Mouse (Mus musculus): ENCODE measurements around the gene Rabl3.

DNA sequence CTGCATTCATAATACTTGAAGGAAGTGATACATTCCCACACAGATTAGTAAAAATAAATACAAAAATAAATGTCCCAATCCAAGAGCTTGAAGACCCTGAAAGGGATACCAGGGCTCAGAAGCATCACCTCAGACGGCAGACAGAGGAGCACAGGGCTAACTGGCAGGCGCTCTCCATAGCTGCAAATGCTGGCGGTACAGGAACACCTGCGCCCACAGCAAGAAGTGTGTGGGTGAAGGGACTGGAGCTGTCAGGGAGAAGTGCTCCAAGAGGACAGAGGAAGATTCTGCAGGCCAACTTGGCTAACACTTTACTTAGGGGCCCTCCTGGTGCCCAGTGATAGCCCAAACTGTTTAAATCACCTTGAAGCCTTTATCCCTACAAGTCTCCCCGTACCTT lies 72.3 kb downstream of the Rabl3 start:
- no peak for TF ChIP-seq CTCF (IDR thresholded peaks at IDR 0.05; ENCODE audit: control insufficient read depth, insufficient read depth, insufficient read length)
- TF ChIP-seq MAX (IDR thresholded peaks at IDR 0.05), result no peak
- no peak for TF ChIP-seq USF1 (IDR thresholded peaks at IDR 0.05; ENCODE audit: low read depth)
- TF ChIP-seq MYOD1 (IDR thresholded peaks at IDR 0.05; ENCODE audit: control insufficient read depth, insufficient read length, low read depth), result no peak
- no peak for TF ChIP-seq CEBPB (IDR thresholded peaks at IDR 0.05; ENCODE audit: low read depth)
- TF ChIP-seq MYOG (IDR thresholded peaks at IDR 0.05; ENCODE audit: control insufficient read depth, extremely low read depth, insufficient read length), result no peak
